Mouse (Mus musculus) midbrain, embryonic 16.5 days (tissue): Measurements from ENCODE around the gene Gstt2. TPM values are rescaled to one million over a fixed set of nuclear protein-coding genes. Genes with fewer than 3 reads are reported as not detected.

Experiments used
- ATAC-seq: fragments of 200-750 bp; cut with Nextera tagmentation; 2 replicates; pipeline ENCODE4 v1.8.0; 2017; ENCODE audit warnings: moderate TSS enrichment
- H3K27ac ChIP-seq: fragments of 300-500 bp; sonication (generic); 2 replicates; pipeline ENCODE4 v1.5.1; 2014; ENCODE audit warnings: mild to moderate bottlenecking, low read length, mixed read lengths
- H3K27me3 ChIP-seq: fragments of 300-500 bp; sonication (generic); 2 replicates; pipeline ENCODE4 v1.6.1; 2014; ENCODE audit warnings: low read depth, low read length, mixed read lengths; ENCODE audit not compliant: control insufficient read depth, insufficient read depth
- H3K36me3 ChIP-seq: fragments of 300-500 bp; sonication (generic); 2 replicates; pipeline ENCODE4 v1.6.1; 2014; ENCODE audit warnings: mild to moderate bottlenecking, low read length, moderate library complexity, mixed read lengths; ENCODE audit not compliant: control insufficient read depth, insufficient read depth
- H3K4me1 ChIP-seq: fragments of 300-500 bp; sonication (generic); 2 replicates; pipeline ENCODE4 v1.6.1; 2014; ENCODE audit warnings: mild to moderate bottlenecking, low read length, mixed read lengths; ENCODE audit not compliant: control insufficient read depth, insufficient read depth
- H3K4me2 ChIP-seq: fragments of 300-500 bp; sonication (generic); 2 replicates; pipeline ENCODE4 v1.6.1; 2014; ENCODE audit warnings: mild to moderate bottlenecking, low read length, mixed read lengths
- H3K4me3 ChIP-seq: fragments of 300-500 bp; sonication (generic); 2 replicates; pipeline ENCODE4 v1.5.1; 2014; ENCODE audit warnings: low read depth, mild to moderate bottlenecking, low read length, moderate library complexity, mixed read lengths
- H3K9ac ChIP-seq: fragments of 300-500 bp; sonication (generic); 2 replicates; pipeline ENCODE4 v1.6.1; 2014; ENCODE audit warnings: low read depth, low read length, mixed read lengths
- H3K9me3 ChIP-seq: fragments of 300-500 bp; sonication (generic); replicated peaks from 2 replicates; pipeline ENCODE4 v1.6.1; 2014; ENCODE audit warnings: mild to moderate bottlenecking, low read length, mixed read lengths; ENCODE audit not compliant: control insufficient read depth, poor library complexity, severe bottlenecking
- WGBS: fragments of 180-500 bp; shearing (Covaris S2); extraction: QIAGEN DNeasy Blood & Tissue Kit; methylation state at CpG from one replicate; pipeline ENCODE4 v1.1.7; 2014; 5-methylcytosine and 5-hydroxymethylcytosine counted together
- polyA plus RNA-seq: library from polyadenylated mRNA; unstranded; fragments of >200 nt; fragmentation: Nextera tagmentation; extraction: Ambion mirVana; gene quantifications from 2 replicates; pipeline ENCODE4 v1.2.1, GENCODE M21; 2015

The Gstt2 gene
- polyA plus RNA-seq, 1 experiment from 2014 or later: 7.0 TPM

GRCm38 (mm10) chr10:75833456-75834080, 3.7 kb downstream of the Gstt2 start:
- 15% methylated on average over 21 of the region's 21 CpGs for WGBS
- Histone ChIP-seq H3K9ac (peak overlapping the region; percentile 61), H3K27ac (no peak overlapping the region), H3K4me3 (peak overlapping the region; percentile 38), H3K4me2 (peak overlapping the region; percentile 62), H3K36me3 (no peaks in the 10 kb centered on the region), H3K4me1 (peaks cover 16% of the 10 kb centered on the region), H3K9me3 (no peaks in the 10 kb centered on the region), H3K27me3 (peaks cover 10% of the 10 kb centered on the region)
- ATAC-seq: no peak

- Histone ChIP-seq H3K4me3 (no peak overlapping the region), H3K4me2 (no peak overlapping the region), H3K36me3 (no peaks in the 10 kb centered on the region), H3K9ac (no peak overlapping the region), H3K27ac (no peak overlapping the region), H3K4me1 (peaks cover 6% of the 10 kb centered on the region), H3K9me3 (no peaks in the 10 kb centered on the region), H3K27me3 (peaks cover 10% of the 10 kb centered on the region)
- 67% methylated on average over 13 of the region's 13 CpGs for WGBS
- no peak for ATAC-seq
These were observed 4.8 kb downstream of the Gstt2 start for GRCm38 (mm10) chr10:75832272-75832895.

- no peak overlapping the region for H3K4me2 ChIP-seq
- 97% methylated on average over 2 of the region's 2 CpGs for whole genome bisulfite sequencing
- no peak for ATAC-seq
These were observed 7.0 kb downstream of the Gstt2 start for GRCm38 (mm10) chr10:75830275-75830670.

GRCm38 (mm10) chr10:75829529-75830274, 7.5 kb downstream of the Gstt2 start:
- Histone ChIP-seq H3K4me1 (peaks cover 2% of the 10 kb centered on the region), H3K27me3 (peaks cover 10% of the 10 kb centered on the region)

More at GRCm38 (mm10) chr10:75830275-75830670, 7.0 kb downstream of the Gstt2 start:
- H3K9ac ChIP-seq: no peak overlapping the region
- no peak overlapping the region for H3K27ac ChIP-seq
- no peaks in the 10 kb centered on the region for H3K9me3 ChIP-seq
- H3K27me3 ChIP-seq: peaks cover 10% of the 10 kb centered on the region
- no peaks in the 10 kb centered on the region for H3K36me3 ChIP-seq
- H3K4me3 ChIP-seq: no peak overlapping the region
- peaks cover 5% of the 10 kb centered on the region for H3K4me1 ChIP-seq

GRCm38 (mm10) chr10:75828500-75828931, 8.7 kb downstream of the Gstt2 start:
- no peak overlapping the region for H3K27ac ChIP-seq
- ATAC-seq: 0 out of 2 replicates have a peak, but pooled peaks have one; percentile 32
- H3K27me3 ChIP-seq: peaks cover 3% of the 10 kb centered on the region
- no peak overlapping the region for H3K9ac ChIP-seq
- no peaks in the 10 kb centered on the region for H3K4me1 ChIP-seq
- no peaks in the 10 kb centered on the region for H3K36me3 ChIP-seq
- no peaks in the 10 kb centered on the region for H3K9me3 ChIP-seq
- no peak overlapping the region for H3K4me3 ChIP-seq
- no peak overlapping the region for H3K4me2 ChIP-seq

More at GRCm38 (mm10) chr10:75829529-75830274, 7.5 kb downstream of the Gstt2 start:
- Histone ChIP-seq H3K36me3 (no peaks in the 10 kb centered on the region), H3K4me3 (no peak overlapping the region), H3K4me2 (no peak overlapping the region), H3K27ac (no peak overlapping the region), H3K9me3 (no peaks in the 10 kb centered on the region), H3K9ac (no peak overlapping the region)
- 77% methylated on average over 2 of the region's 2 CpGs for WGBS
- ATAC-seq: no peak

- no peak overlapping the region for H3K4me2 ChIP-seq
- no peaks in the 10 kb centered on the region for H3K4me1 ChIP-seq
- no peaks in the 10 kb centered on the region for H3K27me3 ChIP-seq
- no peaks in the 10 kb centered on the region for H3K9me3 ChIP-seq
- no peak overlapping the region for H3K9ac ChIP-seq
- no peak overlapping the region for H3K27ac ChIP-seq
- no peaks in the 10 kb centered on the region for H3K36me3 ChIP-seq
- 90% methylated on average over 4 of the region's 4 CpGs for WGBS
- no peak overlapping the region for H3K4me3 ChIP-seq
- no peak for ATAC-seq
These were observed 9.4 kb downstream of the Gstt2 start for GRCm38 (mm10) chr10:75827668-75828360.

GRCm38 (mm10) chr10:75824530-75824929, 12.7 kb downstream of the Gstt2 start:
- no peak overlapping the region for H3K4me3 ChIP-seq
- no peaks in the 10 kb centered on the region for H3K36me3 ChIP-seq
- no peaks in the 10 kb centered on the region for H3K4me1 ChIP-seq
- H3K9ac ChIP-seq: no peak overlapping the region
- no peak for ATAC-seq
- no peak overlapping the region for H3K4me2 ChIP-seq
- no peak overlapping the region for H3K27ac ChIP-seq
- no peaks in the 10 kb centered on the region for H3K27me3 ChIP-seq
- H3K9me3 ChIP-seq: no peaks in the 10 kb centered on the region
- WGBS: 88% methylated on average over 4 of the region's 4 CpGs

- H3K27ac ChIP-seq: no peak overlapping the region
- H3K27me3 ChIP-seq: no peaks in the 10 kb centered on the region
- no peaks in the 10 kb centered on the region for H3K36me3 ChIP-seq
- WGBS: 100% methylated on average over 1 of the region's 1 CpGs
- H3K4me2 ChIP-seq: no peak overlapping the region
- no peaks in the 10 kb centered on the region for H3K4me1 ChIP-seq
- H3K9me3 ChIP-seq: no peaks in the 10 kb centered on the region
- H3K9ac ChIP-seq: no peak overlapping the region
- ATAC-seq: no peak
- no peak overlapping the region for H3K4me3 ChIP-seq
These were observed 13.4 kb downstream of the Gstt2 start for GRCm38 (mm10) chr10:75823782-75824181.
